Mouse (Mus musculus) C2C12 (cell line): ENCODE results near the gene Pacs1. TPM values are rescaled to one million over a fixed set of nuclear protein-coding genes. Genes with fewer than 3 reads are reported as not detected.
A peak's percentile ranks its signal among the peaks of the same experiment; 100 is the strongest.
"Not testable (repeated sequence)": the region's sequence is repeated elsewhere in the genome, so short reads cannot be mapped to it uniquely, and the experiment has no call there.

Experiments used
- H3K27me3 ChIP-seq: one replicate; pipeline ENCODE4 v1.6.1; 2011; ENCODE audit not compliant: control insufficient read depth, insufficient read depth, insufficient read length
- H3K36me3 ChIP-seq: one replicate; pipeline ENCODE4 v1.6.1; 2011; ENCODE audit not compliant: control insufficient read depth, insufficient read depth
- H3K4me3 ChIP-seq: one replicate; pipeline ENCODE4 v1.5.1; 2011; ENCODE audit warnings: mild to moderate bottlenecking, control low read depth; ENCODE audit not compliant: poor library complexity, insufficient read depth, severe bottlenecking
- H3K79me2 ChIP-seq: one replicate; pipeline ENCODE4 v1.6.1; 2011; ENCODE audit not compliant: control insufficient read depth, insufficient read depth
- H3K79me3 ChIP-seq: one replicate; pipeline ENCODE4 v1.6.1; 2011; ENCODE audit warnings: low read depth, control low read depth
- H3ac ChIP-seq: one replicate; pipeline ENCODE3; 2011; ENCODE audit warnings: low read depth; ENCODE audit not compliant: control insufficient read depth, insufficient read length
- CEBPB ChIP-seq: IDR thresholded peaks from one replicate; pipeline ENCODE4 v1.6.1; 2011; ENCODE audit warnings: low read depth, mild to moderate bottlenecking, control low read depth, moderate library complexity
- CTCF ChIP-seq: IDR thresholded peaks from one replicate; pipeline ENCODE4 v1.5.1; 2011; ENCODE audit not compliant: control insufficient read depth, insufficient read depth, insufficient read length
- FOSL1 ChIP-seq: IDR thresholded peaks from one replicate; pipeline ENCODE4 v1.8.0; 2011; ENCODE audit warnings: mild to moderate bottlenecking, low read length; ENCODE audit not compliant: poor library complexity, insufficient read depth, severe bottlenecking
- MAX ChIP-seq: IDR thresholded peaks from one replicate; pipeline ENCODE4 v1.6.1; 2011; ENCODE audit warnings: mild to moderate bottlenecking, control low read depth
- MYOD1 ChIP-seq: IDR thresholded peaks from one replicate; pipeline ENCODE4 v1.6.1; 2011; ENCODE audit warnings: low read depth; ENCODE audit not compliant: control insufficient read depth, insufficient read length
- MYOG ChIP-seq: IDR thresholded peaks from one replicate; pipeline ENCODE4 v1.6.1; 2011; ENCODE audit not compliant: control insufficient read depth, insufficient read length; ENCODE audit errors: extremely low read depth
- USF1 ChIP-seq: IDR thresholded peaks from one replicate; pipeline ENCODE4 v1.6.1; 2011; ENCODE audit warnings: low read depth, mild to moderate bottlenecking, control low read depth, moderate library complexity
- polyA plus RNA-seq: library from polyadenylated mRNA; unstranded; fragments of >200 nt; fragmentation: generic; extraction: Trizol; gene quantifications from one replicate; pipeline ENCODE4 v1.2.1, GENCODE M21; 2012; ENCODE audit warnings: missing spikeins

Gene Pacs1
- polyA plus RNA-seq, 1 experiment: 10.1 TPM

- no peak overlapping the region for H3ac ChIP-seq
- H3K79me2 ChIP-seq: no peaks in the 10 kb centered on the region
- no peaks in the 10 kb centered on the region for H3K79me3 ChIP-seq
- no peaks in the 10 kb centered on the region for H3K36me3 ChIP-seq
- no peak overlapping the region for H3K4me3 ChIP-seq
- no peak for TF ChIP-seq MYOG
- TF ChIP-seq MAX: no peak
- TF ChIP-seq CEBPB: no peak
- TF ChIP-seq MYOD1: peak; percentile 68
- H3K27me3 ChIP-seq: no peaks in the 10 kb centered on the region
These were observed 52.5 kb downstream of the Pacs1 start for GRCm38 (mm10) chr19:5220389-5220788.

- no peak overlapping the region for H3ac ChIP-seq
- TF ChIP-seq USF1 (no peak), MYOD1 (no peak), MYOG (no peak), MAX (no peak), FOSL1 (no peak), CEBPB (no peak), CTCF (no peak)
- H3K27me3 ChIP-seq: no peaks in the 10 kb centered on the region
- no peaks in the 10 kb centered on the region for H3K79me3 ChIP-seq
- H3K79me2 ChIP-seq: no peaks in the 10 kb centered on the region
- no peaks in the 10 kb centered on the region for H3K36me3 ChIP-seq
- H3K4me3 ChIP-seq: no peak overlapping the region
These were observed 71.2 kb downstream of the Pacs1 start for GRCm38 (mm10) chr19:5201691-5202090.

DNA sequence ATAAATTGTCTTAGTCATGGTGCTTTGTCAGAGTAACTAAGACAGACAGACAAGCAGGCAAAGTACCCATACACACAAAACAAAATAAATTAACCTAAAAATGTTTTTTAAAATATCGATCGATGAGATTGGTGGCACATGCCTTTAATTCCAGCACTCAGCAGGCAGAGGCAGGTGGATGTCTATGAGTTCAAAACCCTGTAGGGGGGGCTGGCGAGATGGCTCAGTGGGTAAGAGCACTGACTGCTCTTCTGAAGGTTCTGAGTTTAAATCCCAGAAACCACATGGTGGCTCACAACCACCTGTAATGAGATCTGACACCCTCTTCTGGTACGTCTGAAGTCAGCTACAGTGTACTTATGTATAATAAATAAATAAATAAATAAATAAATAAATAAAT lies 72.3 kb downstream of the Pacs1 start:
- H3K27me3 ChIP-seq, H3K79me2 ChIP-seq, H3ac ChIP-seq, H3K4me3 ChIP-seq, H3K79me3 ChIP-seq, H3K36me3 ChIP-seq: not testable (repeated sequence)

DNA sequence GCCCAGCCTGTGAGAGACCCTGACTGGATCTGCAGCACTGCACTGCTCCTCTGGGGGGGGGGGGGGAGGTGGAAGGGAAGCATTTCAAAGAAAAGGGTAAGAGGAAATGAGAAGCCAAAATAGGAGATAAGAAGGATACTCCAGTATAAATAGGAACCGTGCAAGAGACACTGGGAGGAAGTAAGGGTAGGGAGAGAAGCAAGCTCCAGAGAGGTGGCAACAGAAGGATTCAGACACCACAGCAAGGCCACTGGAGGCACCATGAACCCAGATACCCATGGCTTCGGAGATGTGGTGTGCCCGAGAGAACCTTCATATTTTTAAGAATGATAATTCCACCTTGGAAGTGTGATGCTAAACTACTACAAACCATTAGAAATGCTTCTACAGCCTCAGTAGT lies 74.4 kb downstream of the Pacs1 start:
- Histone ChIP-seq H3ac (no peak overlapping the region), H3K36me3 (no peaks in the 10 kb centered on the region), H3K79me3 (no peaks in the 10 kb centered on the region), H3K4me3 (no peak overlapping the region), H3K79me2 (no peaks in the 10 kb centered on the region), H3K27me3 (no peaks in the 10 kb centered on the region)
- TF ChIP-seq MAX: no peak
- TF ChIP-seq CTCF: no peak
- TF ChIP-seq FOSL1: no peak
- no peak for TF ChIP-seq MYOD1

DNA sequence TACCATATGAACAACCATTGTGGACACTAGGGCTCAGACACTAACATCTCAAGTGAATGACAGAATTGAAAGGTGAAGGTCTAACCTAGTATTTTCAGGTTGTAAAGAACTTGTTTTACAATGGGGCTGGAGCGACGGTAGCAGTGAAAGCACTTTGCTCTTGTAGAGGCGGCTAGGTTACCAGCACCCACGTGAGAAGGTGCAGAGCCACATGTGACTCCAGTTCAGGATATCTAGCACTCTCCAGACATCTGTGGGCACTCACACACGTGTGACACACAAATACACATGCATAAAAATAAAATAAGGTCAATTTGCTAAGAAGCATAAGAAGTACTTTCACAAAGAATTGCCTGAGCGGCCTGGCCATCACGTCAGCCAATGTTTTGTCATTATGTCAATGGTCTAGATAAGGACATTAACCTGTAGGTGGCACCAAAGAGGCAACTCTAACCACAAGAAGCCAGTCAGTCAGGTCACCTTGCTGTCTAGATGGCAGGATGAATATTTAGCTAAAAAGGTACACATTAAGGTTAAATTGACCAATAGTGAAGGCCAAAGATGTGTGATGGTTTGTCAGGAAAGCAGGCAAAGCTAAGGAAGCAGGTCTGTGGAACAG lies 77.4 kb downstream of the Pacs1 start:
- Histone ChIP-seq H3ac (no peak overlapping the region), H3K27me3 (no peaks in the 10 kb centered on the region), H3K79me2 (no peaks in the 10 kb centered on the region), H3K4me3 (no peak overlapping the region), H3K36me3 (no peaks in the 10 kb centered on the region), H3K79me3 (no peaks in the 10 kb centered on the region)
- TF ChIP-seq MYOG: no peak
- no peak for TF ChIP-seq CTCF
- no peak for TF ChIP-seq FOSL1
- no peak for TF ChIP-seq MAX
- no peak for TF ChIP-seq USF1
- no peak for TF ChIP-seq CEBPB
- TF ChIP-seq MYOD1: no peak

DNA sequence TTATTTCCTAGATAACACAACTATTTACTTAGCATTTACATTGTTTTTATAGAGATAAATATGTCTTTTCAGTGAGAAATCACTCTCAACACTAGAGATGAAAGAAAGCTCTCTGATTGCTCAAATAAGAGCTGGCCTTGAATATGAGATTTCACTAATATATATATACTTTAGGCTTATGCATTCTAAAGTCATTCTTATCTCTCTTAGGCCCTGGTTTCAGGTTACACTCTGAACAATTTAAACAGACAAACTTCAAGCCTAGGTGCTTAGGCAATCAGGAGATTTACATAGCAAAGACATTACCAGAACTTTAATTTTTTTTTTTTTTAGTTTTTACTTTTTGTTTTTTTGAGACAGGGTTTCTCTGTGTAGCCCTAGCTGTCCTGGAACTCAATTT lies 80.5 kb downstream of the Pacs1 start:
- Histone ChIP-seq H3K79me2 (no peaks in the 10 kb centered on the region), H3ac (no peak overlapping the region), H3K79me3 (no peaks in the 10 kb centered on the region), H3K36me3 (no peaks in the 10 kb centered on the region), H3K27me3 (no peaks in the 10 kb centered on the region), H3K4me3 (no peak overlapping the region)
- TF ChIP-seq MYOD1: no peak

DNA sequence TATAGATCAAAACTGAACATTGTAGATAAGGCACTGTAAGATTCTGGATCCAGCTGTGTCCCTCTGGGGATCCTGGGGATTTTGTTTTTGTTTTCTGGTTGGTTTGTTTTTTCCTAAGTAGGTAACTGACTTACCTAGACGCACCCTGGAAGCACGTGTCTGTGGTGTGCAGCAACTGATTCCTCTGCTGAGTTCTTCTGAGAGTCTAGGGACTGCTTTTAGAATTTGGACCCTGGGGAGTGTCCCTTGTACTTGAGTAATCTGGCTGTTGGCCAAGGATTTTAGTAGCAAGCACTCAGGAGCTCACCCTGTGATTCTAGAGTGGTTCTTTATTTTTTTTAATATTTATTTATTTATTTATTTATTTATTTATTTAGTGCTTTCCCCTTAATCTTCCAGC lies 85.5 kb downstream of the Pacs1 start:
- Histone ChIP-seq H3K79me3 (no peaks in the 10 kb centered on the region), H3K4me3 (no peak overlapping the region), H3K79me2 (no peaks in the 10 kb centered on the region), H3K36me3 (no peaks in the 10 kb centered on the region), H3ac (no peak overlapping the region), H3K27me3 (no peaks in the 10 kb centered on the region)
- no peak for TF ChIP-seq MYOG
